Mouse (Mus musculus) stomach, embryonic 15.5 days (tissue): ENCODE data around the gene Tbc1d10a. TPM values are rescaled to one million over a fixed set of nuclear protein-coding genes. Genes with fewer than 3 reads are reported as not detected.

ENCODE experiments used
- ATAC-seq: fragments of 200-750 bp; cut with Nextera tagmentation; 2 replicates; pipeline ENCODE4 v1.8.0; 2017; ENCODE audit warnings: low read depth, moderate number of reproducible peaks, moderate TSS enrichment; ENCODE audit not compliant: insufficient read depth, low FRiP score
- H3K27ac ChIP-seq: fragments of 300-500 bp; sonication (generic); 2 replicates; pipeline ENCODE4 v1.5.1; 2015; ENCODE audit warnings: mild to moderate bottlenecking, inconsistent platforms
- H3K27me3 ChIP-seq: fragments of 300-500 bp; sonication (generic); replicated peaks from 2 replicates; pipeline ENCODE4 v1.6.1; 2015; ENCODE audit warnings: inconsistent platforms
- H3K36me3 ChIP-seq: fragments of 300-500 bp; sonication (generic); 2 replicates; pipeline ENCODE4 v1.6.1; 2015; ENCODE audit warnings: inconsistent platforms
- H3K4me1 ChIP-seq: fragments of 300-500 bp; sonication (generic); 2 replicates; pipeline ENCODE4 v1.6.1; 2015; ENCODE audit warnings: inconsistent platforms
- H3K4me2 ChIP-seq: fragments of 300-500 bp; sonication (generic); 2 replicates; pipeline ENCODE4 v1.6.1; 2015; ENCODE audit warnings: mild to moderate bottlenecking, inconsistent platforms
- H3K4me3 ChIP-seq: fragments of 300-500 bp; sonication (generic); replicated peaks from 2 replicates; pipeline ENCODE4 v1.5.1; 2015; ENCODE audit warnings: inconsistent platforms
- H3K9ac ChIP-seq: fragments of 300-500 bp; sonication (generic); 2 replicates; pipeline ENCODE4 v1.6.1; 2015; ENCODE audit warnings: inconsistent platforms
- H3K9me3 ChIP-seq: fragments of 300-500 bp; sonication (generic); 2 replicates; pipeline ENCODE4 v1.6.1; 2016; ENCODE audit warnings: inconsistent platforms
- WGBS: fragments of 180-500 bp; shearing (Covaris S2); methylation state at CpG from one replicate; pipeline ENCODE4 v1.1.7; 2015; 5-methylcytosine and 5-hydroxymethylcytosine counted together
- polyA plus RNA-seq: library from polyadenylated mRNA; unstranded; fragments of >200 nt; fragmentation: Nextera tagmentation; extraction: Ambion mirVana; gene quantifications from 2 replicates; pipeline ENCODE4 v1.2.1, GENCODE M21; 2015

Tbc1d10a gene
- polyA plus RNA-seq, 1 experiment from 2014 or later: 33.4 TPM

DNA sequence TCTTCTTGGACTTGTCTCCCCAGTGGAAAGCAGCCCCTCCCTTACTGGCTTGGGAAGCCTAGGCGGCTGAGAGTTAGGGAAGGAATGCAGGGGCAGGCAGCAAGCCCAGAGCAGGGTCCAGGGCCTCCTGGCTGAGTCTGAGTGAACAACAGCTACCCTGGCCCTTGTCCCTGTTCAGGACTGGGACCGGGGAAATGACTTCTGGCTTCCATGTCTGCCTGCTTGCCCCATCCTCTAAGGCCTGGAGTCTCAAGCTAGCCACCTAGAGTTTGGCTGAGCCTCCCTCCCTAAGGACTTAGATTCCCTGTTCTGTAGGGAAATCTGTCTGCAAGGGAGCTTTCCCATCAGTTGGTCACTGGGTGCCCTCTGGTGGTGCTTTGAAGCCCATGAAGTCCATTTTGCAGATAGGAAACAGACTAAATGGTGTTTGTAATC is 32.7 kb downstream of the Tbc1d10a start:
- H3K9me3 ChIP-seq: no peaks in the 10 kb centered on the region
- H3K9ac ChIP-seq: no peak overlapping the region
- H3K4me3 ChIP-seq: no peak overlapping the region
- H3K4me2 ChIP-seq: peak overlapping the region; percentile 98; the same call in 1 of the 2 replicates
- no peak for ATAC-seq
- no peak overlapping the region for H3K27ac ChIP-seq
- H3K4me1 ChIP-seq: peaks cover 29% of the 10 kb centered on the region
- 7% methylated on average over 2 of the region's 2 CpGs for WGBS
- peaks cover 9% of the 10 kb centered on the region for H3K36me3 ChIP-seq
- H3K27me3 ChIP-seq: no peaks in the 10 kb centered on the region

DNA sequence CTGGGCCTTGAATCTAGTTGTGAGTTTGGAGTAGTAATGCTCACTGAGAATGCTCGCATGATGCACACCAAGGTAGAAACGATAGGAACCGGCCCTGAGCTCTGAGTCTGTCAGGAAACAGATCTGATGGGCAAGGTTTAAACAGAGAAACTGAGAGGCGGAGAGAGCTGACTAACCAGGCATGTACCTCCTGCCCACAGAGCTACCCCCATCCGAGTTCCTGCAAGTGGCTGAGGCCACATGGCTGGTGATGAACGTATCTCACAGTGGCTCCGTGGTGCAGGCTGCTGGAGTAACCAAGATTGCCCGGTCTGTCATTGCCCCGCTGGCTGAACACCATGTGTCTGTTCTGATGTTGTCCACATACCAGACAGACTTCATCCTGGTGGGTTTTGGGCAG is 33.3 kb downstream of the Tbc1d10a start:
- ATAC-seq: no peak
- 62% methylated on average over 9 of the region's 9 CpGs for WGBS
- Histone ChIP-seq H3K27ac (no peak overlapping the region), H3K4me2 (no peak overlapping the region), H3K4me1 (peaks cover 29% of the 10 kb centered on the region), H3K4me3 (no peak overlapping the region), H3K27me3 (no peaks in the 10 kb centered on the region), H3K9ac (no peak overlapping the region), H3K9me3 (no peaks in the 10 kb centered on the region), H3K36me3 (peaks cover 3% of the 10 kb centered on the region)

DNA sequence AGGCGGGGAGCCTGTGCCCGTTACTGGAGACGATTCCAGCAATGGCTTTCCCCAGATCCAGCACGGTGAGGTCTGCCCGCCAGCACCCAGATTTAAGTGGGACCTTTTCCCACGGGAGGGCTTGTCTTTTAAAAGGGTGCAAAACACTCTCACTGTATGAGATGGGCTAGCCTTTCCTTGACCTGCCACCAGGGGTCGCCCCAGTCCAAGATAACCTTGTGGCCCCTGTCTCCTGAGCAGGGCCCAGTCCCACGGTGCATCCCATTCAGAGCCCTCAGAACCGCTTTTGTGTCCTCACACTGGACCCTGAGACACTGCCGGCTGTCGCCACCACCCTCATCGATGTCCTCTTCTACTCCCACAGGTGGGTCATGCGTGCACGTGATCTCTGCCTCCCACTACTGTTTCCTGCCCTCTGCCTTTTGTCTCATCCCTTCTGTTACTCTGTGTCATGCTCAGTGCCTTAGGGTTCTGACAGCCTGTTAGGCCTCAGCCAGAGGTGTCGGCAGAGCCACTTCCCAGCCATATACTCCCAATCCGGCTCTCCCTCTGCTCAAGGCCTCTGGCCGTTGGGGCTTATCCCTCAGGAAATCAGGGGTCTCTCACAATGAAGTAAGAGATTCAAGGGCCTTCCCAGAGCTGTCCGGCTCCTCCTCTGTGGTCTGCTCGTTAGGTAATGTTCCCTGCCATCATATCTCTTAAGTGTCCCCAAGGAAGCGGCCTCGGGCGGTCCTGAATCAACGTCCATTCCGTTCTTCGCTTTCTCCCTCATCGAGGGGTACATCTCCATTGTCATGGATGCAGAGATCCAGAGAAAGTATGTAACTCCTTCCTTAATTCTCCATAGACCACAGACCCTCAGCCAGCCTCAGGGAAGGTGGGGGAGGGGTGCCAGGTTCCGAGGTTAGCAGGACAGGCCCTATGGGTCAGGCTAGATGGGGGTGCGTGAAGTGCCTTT is 34.1 kb downstream of the Tbc1d10a start:
- Histone ChIP-seq H3K4me1 (peaks cover 29% of the 10 kb centered on the region), H3K4me3 (no peak overlapping the region), H3K36me3 (no peaks in the 10 kb centered on the region), H3K4me2 (no peak overlapping the region), H3K9me3 (no peaks in the 10 kb centered on the region), H3K27me3 (no peaks in the 10 kb centered on the region), H3K27ac (no peak overlapping the region), H3K9ac (no peak overlapping the region)
- ATAC-seq: no peak
- 56% methylated on average over 28 of the region's 28 CpGs for WGBS

DNA sequence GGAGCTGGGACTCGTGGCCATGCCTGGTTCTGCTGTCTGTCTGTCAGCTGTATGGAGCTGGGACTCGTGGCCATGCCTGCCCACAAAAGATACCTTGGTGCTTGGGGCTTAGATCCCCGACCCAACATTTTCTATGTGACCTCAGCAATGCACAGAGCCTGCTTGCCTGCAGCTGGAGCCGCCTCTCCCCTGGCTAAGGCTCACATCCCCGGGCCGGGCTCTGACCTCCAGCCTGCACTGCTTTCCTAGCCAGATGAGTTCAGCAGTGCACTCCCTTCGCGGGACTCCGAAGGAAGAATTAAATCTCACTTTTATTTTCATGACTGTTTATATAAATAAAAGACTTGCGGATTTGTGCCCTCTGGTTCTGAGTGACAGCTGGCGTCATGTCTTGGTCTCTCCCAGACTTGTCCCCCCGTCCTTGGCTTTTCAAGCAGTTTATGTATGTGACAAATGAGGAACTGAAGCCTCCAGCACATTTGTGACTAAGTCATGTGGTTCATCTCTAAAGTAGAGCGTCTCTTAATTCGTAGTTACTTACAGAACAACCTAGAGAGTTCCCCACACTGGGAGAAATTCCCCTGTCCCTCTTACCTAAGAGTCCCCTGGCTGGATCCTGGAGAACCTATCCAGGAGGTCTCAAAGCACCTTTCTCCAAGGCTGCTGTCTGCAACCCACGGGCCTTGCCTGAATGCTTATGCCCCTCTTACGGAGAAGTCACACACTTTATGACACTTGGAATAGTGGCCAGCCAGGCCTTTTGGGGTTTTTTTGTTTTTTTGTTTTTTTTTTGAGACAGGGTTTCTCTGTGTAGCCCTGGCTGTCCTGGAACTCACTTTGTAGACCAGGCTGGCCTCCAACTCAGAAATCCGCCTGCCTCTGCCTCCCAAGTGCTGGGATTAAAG is 35.7 kb downstream of the Tbc1d10a start:
- no peak for ATAC-seq
- WGBS: 66% methylated on average over 17 of the region's 17 CpGs
- H3K9me3 ChIP-seq: no peaks in the 10 kb centered on the region
- H3K4me2 ChIP-seq: no peak overlapping the region
- no peaks in the 10 kb centered on the region for H3K27me3 ChIP-seq
- no peaks in the 10 kb centered on the region for H3K36me3 ChIP-seq
- H3K4me1 ChIP-seq: peaks cover 29% of the 10 kb centered on the region
- H3K27ac ChIP-seq: no peak overlapping the region
- H3K9ac ChIP-seq: no peak overlapping the region
- H3K4me3 ChIP-seq: no peak overlapping the region

DNA sequence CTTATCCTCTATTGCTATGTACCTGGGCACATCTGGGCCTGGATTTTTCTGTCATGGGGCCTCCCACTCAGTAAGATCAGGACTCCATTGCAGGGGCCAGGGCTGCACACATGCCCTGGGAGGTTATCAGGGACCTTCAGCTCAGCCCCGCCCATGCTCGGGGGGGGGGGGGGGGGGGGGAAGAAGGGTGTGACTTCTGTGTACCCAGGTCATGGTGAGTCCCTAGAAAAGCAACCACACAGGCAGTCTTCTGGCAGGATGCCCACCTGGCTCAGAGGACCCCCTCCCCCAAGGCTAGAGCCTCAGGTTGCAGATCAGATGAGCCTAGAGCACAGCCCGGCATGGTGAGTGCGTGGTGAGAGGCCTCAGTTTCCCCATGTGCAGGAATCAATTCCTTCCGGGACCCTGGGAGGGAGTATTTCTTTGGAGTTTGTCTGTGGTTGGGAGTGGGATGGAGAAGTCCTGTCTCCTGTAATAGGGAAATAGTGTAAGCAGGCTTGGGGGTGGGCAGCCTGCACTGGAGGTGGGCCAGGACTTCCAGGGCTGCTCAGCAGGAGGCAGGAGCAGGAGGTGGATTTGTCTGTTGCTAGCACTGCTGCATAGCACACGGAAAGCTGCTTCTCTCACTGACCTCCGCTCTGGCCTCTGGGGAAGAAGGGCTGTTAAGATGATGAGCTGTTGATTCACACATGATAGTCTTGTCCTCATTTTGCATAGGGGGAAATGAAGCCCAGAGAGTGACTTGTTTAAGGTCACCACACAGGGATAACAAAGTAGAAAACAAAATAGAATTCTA is 37.0 kb downstream of the Tbc1d10a start:
- Histone ChIP-seq H3K27me3 (no peaks in the 10 kb centered on the region), H3K4me3 (no peak overlapping the region; the same call in 1 of the 2 replicates), H3K9me3 (no peaks in the 10 kb centered on the region), H3K27ac (no peak overlapping the region), H3K9ac (no peak overlapping the region), H3K36me3 (no peaks in the 10 kb centered on the region), H3K4me2 (peak overlapping the region; percentile 9; the same call in 1 of the 2 replicates), H3K4me1 (peaks cover 17% of the 10 kb centered on the region)
- 35% methylated on average over 6 of the region's 7 CpGs for WGBS
- peak; percentile 81 for ATAC-seq

DNA sequence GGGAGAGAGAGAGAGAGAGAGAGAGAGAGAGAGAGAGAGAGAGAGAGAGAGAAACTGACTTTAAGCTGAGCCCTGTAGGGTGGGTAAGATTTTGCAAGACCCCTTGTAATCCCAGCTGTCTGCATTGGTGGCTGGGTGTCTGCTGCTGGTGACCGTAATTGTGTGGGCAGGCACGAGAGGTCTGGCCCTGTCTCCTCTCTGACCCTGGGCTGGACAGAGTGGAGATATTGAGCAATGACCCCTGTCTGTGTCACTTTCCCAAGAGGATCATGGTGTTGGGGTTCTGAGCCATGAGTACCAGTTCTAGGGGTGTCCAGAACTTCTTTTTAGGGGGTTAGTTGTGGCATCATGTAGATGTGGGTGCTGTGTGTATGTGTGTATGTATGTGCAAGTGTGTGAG is 37.6 kb downstream of the Tbc1d10a start:
- peaks cover 11% of the 10 kb centered on the region for H3K4me1 ChIP-seq
- no peaks in the 10 kb centered on the region for H3K27me3 ChIP-seq
- no peak overlapping the region for H3K9ac ChIP-seq
- no peak overlapping the region for H3K4me2 ChIP-seq
- ATAC-seq: no peak
- no peaks in the 10 kb centered on the region for H3K9me3 ChIP-seq
- H3K4me3 ChIP-seq: no peak overlapping the region
- WGBS: 52% methylated on average over 2 of the region's 2 CpGs
- no peaks in the 10 kb centered on the region for H3K36me3 ChIP-seq
- no peak overlapping the region for H3K27ac ChIP-seq

DNA sequence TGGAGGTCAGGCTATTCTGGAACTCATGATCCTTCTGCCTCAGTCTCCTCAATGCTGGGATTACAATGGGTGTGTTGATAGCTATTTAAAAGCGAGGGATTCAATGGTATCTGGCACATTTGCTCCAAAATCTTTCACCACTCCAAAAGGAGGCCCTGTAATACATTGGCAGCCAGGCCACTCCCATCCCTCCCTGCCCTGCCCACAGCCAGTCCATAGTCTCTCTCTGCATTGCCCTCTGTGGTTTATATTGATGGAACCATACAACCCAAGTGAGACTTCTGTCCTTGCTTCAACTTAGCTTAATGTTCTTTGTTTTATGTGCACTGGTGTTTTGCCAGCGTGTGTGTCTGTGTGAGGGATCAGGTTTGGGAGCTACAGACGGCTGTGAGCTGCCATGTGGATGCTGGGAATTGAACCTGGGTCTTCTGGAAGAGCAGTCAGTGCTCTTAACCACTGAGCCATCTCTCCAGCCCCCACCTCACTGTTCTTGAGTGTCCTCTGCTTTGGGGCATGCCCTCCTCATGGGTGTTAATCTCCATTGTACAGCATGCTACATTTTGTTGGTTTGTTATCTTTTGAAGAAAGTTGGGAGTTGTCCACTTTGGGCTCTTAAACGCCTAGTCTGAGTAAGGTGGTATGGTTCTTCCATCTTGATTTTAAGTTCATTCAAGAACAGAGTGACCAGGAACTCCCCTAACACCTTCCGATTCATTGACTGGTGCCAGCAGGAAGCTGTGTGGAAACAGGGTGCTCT is 40.2 kb downstream of the Tbc1d10a start:
- no peak overlapping the region for H3K9ac ChIP-seq
- no peak for ATAC-seq
- no peaks in the 10 kb centered on the region for H3K9me3 ChIP-seq
- 0 out of 2 replicates have a peak, but pooled peaks cover 2% of the 10 kb centered on the region for H3K4me1 ChIP-seq
- H3K4me3 ChIP-seq: no peak overlapping the region
- H3K36me3 ChIP-seq: no peaks in the 10 kb centered on the region
- no peak overlapping the region for H3K27ac ChIP-seq
- WGBS: 81% methylated on average over 5 of the region's 5 CpGs
- no peaks in the 10 kb centered on the region for H3K27me3 ChIP-seq
- no peak overlapping the region for H3K4me2 ChIP-seq

DNA sequence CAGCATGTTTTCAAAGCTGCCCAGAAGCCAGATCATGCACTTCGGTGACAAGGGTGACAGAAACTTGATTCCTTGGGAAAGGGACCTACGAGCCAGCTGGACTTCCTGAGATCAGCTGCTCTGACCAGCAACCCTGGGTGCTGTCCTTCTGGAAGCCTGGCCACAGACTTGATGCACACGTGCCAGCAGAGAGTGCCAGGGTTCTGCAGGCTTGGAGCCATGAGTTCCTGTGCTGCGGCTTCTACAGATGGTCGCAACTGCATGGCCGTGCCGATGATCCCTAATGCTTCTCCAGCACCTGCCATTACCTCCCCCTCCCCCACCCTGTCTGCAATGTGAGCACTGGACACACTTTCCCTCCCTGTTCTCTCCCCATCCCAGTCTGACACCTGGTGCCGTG is 41.9 kb downstream of the Tbc1d10a start:
- H3K9ac ChIP-seq: no peak overlapping the region
- WGBS: 46% methylated on average over 8 of the region's 8 CpGs
- ATAC-seq: no peak
- no peak overlapping the region for H3K27ac ChIP-seq
- H3K4me3 ChIP-seq: no peak overlapping the region
- no peaks in the 10 kb centered on the region for H3K4me1 ChIP-seq
- H3K36me3 ChIP-seq: no peaks in the 10 kb centered on the region
- H3K4me2 ChIP-seq: no peak overlapping the region
- no peaks in the 10 kb centered on the region for H3K27me3 ChIP-seq
- no peaks in the 10 kb centered on the region for H3K9me3 ChIP-seq

DNA sequence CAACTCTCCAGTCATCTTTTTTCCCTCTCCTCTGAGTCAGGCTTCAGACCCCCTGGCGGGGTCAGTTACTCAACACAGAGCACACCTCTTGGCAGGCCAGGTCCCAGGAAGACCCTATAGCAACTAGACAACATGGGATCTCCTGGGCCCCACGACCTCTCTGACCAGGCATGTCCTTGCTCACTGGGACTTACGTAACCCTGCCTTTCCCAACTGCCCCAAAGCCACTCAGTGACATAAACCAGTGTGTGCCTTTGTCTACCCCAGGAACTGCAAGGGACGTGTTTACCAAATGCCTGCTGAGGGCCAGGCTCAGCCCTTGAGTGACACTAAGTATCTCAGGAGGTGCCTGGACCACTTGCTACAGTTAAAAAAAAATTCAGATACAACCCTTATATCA is 43.3 kb downstream of the Tbc1d10a start:
- no peaks in the 10 kb centered on the region for H3K4me1 ChIP-seq
- no peak overlapping the region for H3K27ac ChIP-seq
- H3K27me3 ChIP-seq: no peaks in the 10 kb centered on the region
- no peak overlapping the region for H3K4me3 ChIP-seq
- H3K36me3 ChIP-seq: no peaks in the 10 kb centered on the region
- no peak overlapping the region for H3K9ac ChIP-seq
- ATAC-seq: no peak
- 67% methylated on average over 4 of the region's 4 CpGs for WGBS
- H3K4me2 ChIP-seq: no peak overlapping the region
- no peaks in the 10 kb centered on the region for H3K9me3 ChIP-seq

DNA sequence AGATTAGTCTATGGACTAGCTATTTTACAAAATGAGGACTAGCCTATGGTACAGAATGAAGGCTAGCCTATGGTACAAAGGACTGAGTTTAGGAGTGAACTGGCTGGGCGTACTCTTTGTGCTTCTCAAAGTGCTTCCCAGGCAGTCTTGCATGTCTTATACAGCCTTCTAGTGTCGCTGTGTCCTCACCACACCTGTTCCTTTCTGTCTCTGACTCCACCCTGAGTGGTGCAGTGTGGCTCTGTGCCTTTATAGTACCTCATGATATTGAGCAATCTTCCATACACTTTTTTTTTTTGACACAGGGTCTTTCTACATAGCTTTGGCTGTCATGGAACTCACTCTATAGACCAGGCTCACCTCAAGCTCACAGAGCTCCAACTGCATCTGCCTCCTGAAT is 44.8 kb downstream of the Tbc1d10a start:
- Histone ChIP-seq H3K9ac (no peak overlapping the region), H3K27ac (no peak overlapping the region), H3K4me1 (no peaks in the 10 kb centered on the region), H3K4me3 (no peak overlapping the region), H3K4me2 (no peak overlapping the region), H3K27me3 (no peaks in the 10 kb centered on the region), H3K36me3 (no peaks in the 10 kb centered on the region), H3K9me3 (no peaks in the 10 kb centered on the region)
- no peak for ATAC-seq
- 90% methylated on average over 2 of the region's 2 CpGs for WGBS

DNA sequence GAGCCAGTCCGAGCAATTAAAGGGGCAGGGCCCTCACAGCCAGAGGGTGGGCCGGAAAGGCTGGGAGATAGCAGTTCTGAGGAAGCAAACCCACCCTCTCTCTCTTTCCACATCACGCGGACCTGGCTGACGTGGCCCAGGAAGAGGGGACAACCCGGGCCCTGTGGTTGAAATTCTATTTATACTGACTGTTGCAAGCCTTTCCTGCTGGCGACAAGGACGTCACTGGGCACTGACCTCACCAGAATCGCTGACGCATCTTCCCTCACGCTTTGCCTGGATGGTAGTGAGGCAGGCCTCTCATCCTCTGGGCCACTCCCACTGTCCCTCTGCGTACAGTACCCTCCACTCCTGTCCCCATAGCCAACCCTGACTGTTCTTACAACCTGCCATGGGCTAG is 46.1 kb downstream of the Tbc1d10a start:
- Histone ChIP-seq H3K27me3 (no peaks in the 10 kb centered on the region), H3K9me3 (no peaks in the 10 kb centered on the region), H3K4me2 (no peak overlapping the region), H3K9ac (no peak overlapping the region), H3K4me1 (no peaks in the 10 kb centered on the region), H3K4me3 (no peak overlapping the region), H3K36me3 (no peaks in the 10 kb centered on the region), H3K27ac (no peak overlapping the region)
- no peak for ATAC-seq
- 67% methylated on average over 12 of the region's 12 CpGs for WGBS
